Mouse (Mus musculus) natural killer cell, adult 2 months (primary cell): Measurements from ENCODE around the gene Timp2.
"Not testable (repeated sequence)": the region's sequence is repeated elsewhere in the genome, so short reads cannot be mapped to it uniquely, and the experiment has no call there.

Experiments used
- DNase-seq, 2 experiments: peaks; one replicate each; pipeline ENCODE4 v3.0.0; 2022; ENCODE audit warnings: low spot score in 2 of 2

Timp2 gene

GRCm38 (mm10) chr11:118337491-118338168 lies 17.9 kb downstream of the Timp2 start:
- peak; percentile 68 to 78 for DNase-seq

- no peak for DNase-seq
Measured at GRCm38 (mm10) chr11:118333431-118333830, 22.1 kb downstream of the Timp2 start.

DNA sequence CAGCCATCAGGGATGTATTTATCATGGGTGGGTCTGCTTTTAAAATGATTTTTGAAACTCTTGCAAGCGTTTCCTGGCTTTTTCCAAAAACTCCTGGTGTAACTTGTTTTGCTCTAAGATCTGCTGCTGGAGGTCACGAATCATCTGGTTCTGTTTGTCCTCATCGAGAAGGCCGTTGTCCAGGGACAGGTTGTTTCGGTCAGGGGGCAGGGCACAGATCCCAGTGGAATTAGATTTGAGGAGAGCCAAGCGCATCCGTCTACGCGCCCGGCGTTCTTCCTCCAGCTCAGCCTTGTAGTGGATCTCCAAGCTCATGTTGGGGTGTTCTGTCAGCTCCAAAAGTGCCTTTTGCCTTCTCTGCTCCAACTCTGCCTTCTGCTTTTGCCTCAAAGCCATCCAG lies 23.2 kb downstream of the Timp2 start:
- DNase-seq: no peak

- DNase-seq: no peak
Measured at GRCm38 (mm10) chr11:118330777-118331176, 24.8 kb downstream of the Timp2 start.

DNA sequence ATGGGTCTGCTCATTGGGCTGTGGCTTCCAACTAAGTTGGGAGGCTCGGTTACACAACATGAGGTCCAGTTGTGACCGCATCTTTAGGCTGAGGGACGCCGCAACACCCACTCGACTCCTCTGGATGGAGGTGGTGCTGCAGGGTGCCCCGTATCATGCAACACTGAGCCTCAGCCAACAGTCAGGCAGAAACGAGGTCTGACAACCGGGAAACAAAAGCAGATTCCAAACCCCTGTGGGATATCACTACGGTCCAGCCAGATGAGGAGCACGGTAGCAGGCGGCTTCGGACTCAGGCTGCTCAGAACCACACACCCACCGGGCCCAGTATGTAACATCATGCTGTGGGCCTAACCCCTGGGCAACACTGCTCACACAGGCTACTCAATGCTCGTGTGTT lies 25.2 kb downstream of the Timp2 start:
- DNase-seq: no peak

DNA sequence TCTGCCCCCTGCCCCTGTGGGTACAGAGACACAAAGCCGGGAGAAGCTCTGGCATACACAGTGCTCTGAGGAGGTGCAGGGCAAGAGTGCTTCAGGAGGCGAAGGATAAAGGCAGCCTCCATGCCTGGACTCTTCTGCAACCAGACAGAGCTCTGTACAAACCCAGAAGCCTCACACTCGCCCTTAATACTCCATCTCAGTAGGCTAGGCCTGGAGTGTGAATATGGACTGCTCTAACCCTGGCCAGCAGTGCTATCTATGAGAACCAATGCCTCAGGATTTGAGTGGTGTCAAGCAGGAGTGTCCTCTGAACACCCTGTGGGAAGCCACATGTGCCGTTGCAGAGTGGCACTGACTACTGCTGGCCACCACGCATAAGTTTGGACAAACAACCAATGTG lies 26.6 kb downstream of the Timp2 start:
- DNase-seq: no peak

DNA sequence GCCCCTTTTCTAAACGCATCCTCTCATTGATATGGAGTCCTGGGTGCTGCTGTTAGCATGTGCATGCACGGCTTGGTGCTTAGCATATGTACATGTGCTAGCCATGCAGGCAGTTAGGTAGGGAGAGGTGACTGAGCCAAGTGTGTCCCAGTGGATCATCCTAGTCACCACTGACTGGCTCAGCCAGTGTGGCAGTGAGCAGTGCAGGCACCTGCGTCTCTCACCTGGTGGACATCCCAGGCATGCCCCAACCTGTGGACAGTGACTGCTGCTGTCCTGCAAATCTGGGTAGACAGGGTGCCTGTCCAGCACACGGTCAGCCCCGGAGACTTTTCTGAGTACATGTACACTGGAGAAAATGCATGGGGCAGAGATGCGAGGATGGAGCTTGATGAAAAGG lies 27.0 kb downstream of the Timp2 start:
- DNase-seq: no peak

DNA sequence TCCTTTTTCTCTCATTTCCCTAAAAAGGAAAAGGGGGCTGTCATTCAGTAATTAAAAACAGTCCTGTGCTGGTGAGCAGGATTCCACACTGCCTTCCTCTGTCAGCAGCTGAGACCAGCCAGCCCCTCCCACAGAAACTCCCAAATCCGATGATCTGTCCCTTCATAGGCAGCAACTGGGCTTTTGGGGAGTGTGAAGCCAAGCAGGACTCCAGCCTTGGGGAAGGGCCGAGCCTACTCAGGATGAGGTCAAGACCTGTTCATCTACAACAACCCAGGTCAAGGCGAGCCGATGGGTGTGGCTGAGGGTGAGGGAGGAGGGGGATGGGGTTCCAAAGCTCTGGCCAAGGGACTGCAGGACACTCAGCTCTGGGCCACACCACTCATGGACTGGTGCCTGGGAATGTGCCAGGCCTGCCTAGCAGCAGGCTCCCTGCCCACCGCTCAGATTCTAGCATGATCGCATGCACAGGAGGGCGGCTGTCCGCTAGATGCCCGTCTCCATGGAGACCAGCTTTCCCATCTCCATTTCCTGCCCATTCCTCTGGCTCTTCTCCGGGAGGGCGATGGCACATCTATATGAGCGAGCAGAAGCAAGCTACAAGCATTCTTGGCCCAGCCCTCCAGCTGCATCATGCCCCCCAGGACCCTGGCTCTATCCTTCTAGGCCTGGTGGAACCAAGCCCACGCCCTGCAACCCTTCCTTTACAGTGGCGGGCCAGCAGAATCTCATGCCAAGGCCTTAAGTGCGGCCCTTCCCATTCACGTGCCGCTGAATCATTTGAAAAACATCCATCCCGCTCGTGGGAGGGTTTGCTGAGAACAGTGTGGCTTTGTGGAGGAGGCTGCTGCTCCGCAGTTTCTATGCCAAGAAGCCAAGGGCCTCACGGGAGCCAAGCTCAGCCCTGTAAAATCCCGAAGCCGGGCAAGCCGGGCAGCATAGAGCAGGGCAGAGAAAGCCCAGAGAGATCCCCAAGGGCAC lies 28.3 kb downstream of the Timp2 start:
- no peak for DNase-seq

GRCm38 (mm10) chr11:118326491-118326890 lies 29.0 kb downstream of the Timp2 start:
- DNase-seq: no peak

DNA sequence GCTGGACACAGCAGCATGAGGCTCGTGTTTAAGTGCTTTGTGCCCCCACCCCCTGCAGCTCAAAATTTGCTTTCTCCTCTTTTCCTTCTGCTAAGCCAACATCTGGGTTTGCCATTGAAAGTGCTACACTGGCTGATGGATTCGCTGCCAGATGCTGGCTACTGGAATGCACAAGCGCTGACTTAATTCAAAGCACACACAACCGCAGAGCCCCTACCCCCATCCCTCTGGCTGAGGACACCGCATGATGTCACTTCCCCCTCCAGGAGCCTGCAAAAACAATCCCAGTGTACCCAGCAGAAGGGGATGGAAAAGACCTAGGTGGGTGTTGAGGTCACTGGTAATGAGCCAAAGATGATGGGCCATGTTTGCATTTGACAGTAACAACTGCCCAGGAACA lies 31.0 kb downstream of the Timp2 start:
- DNase-seq: no peak

DNA sequence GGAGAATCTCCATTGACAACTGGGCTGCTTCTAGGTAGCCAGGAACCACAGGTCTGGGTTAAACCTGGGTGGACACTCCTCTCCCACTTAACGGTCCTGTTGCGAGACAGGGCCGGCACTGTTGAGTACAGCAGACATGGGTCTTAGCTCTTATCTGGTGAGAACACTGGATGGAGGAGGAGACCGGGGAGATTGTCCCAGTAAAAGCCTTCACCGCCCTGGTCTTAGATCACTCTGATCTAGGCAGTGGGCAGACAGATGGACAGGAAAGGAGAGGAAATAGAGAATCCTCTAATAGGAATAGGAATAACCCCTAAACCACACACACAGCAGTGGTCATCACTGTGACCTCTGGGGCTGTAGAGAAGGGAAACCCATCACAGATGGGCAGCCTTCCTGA lies 31.6 kb downstream of the Timp2 start:
- DNase-seq: no peak

DNA sequence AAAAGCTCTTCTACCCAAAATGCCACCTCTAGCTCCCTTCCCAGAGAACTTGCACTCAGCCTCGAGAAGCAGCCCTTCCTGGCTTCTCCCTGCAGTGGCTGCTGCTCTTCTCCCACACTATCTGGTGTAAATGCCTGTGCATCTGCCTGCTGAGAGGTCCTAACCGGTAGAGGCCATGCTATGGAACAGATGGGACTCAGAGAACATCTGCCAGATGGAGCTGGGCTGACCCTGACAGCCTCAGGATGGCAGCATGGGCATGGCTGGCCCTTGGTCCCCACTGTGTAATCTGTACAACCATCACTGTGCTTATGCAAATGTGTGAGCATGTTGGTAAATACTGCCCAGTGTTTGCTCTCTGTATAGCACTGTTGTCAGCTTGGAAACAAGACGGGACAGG lies 32.9 kb downstream of the Timp2 start:
- no peak for DNase-seq

DNA sequence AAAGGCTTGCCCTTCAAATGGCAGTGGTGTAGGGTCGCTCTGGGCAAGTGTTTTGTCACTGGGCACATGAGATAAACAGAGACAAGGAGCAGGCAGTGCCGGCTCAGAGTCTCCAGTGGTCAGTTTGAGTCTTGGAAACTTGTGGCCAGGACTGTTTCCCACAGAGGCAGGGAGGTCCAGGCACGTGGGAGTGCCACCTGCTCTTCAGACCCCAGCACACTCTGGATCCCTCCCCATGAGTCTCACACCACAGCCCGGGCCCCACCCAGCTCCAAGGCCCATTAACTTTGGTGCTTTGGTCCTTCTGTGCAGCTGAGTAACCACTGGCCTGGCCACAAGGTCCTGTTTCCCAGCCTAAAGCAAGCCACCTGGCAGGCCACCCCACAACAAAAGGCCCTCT lies 33.6 kb downstream of the Timp2 start:
- no peak for DNase-seq

GRCm38 (mm10) chr11:118321500-118321899 lies 34.0 kb downstream of the Timp2 start:
- no peak for DNase-seq

GRCm38 (mm10) chr11:118318678-118319077 lies 36.9 kb downstream of the Timp2 start:
- peak; percentile 58 to 60 for DNase-seq

DNA sequence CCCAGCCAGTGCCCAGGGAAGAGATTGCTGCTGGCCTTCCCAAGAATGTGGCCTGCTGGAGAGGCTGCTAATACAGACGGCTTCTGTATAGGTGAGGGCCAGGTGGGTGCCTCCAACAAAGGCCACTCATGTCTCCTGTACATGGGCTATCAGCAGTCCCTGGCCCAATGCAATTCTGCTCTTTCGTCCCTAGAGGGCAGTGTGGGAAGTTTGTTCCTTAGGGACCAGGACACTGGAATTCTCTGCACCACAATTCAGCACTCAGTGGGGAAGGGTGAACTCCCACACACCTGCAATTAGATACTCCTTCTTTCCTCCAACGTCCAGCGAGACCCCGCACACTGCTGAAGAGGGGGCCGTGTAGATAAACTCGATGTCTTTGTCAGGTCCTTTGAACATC lies 38.4 kb downstream of the Timp2 start:
- DNase-seq: peak; percentile 27 to 40

- DNase-seq: no peak
Measured at GRCm38 (mm10) chr11:118316231-118316806, 39.2 kb downstream of the Timp2 start.

- DNase-seq: no peak
Measured at GRCm38 (mm10) chr11:118312132-118312723, 43.3 kb downstream of the Timp2 start.

DNA sequence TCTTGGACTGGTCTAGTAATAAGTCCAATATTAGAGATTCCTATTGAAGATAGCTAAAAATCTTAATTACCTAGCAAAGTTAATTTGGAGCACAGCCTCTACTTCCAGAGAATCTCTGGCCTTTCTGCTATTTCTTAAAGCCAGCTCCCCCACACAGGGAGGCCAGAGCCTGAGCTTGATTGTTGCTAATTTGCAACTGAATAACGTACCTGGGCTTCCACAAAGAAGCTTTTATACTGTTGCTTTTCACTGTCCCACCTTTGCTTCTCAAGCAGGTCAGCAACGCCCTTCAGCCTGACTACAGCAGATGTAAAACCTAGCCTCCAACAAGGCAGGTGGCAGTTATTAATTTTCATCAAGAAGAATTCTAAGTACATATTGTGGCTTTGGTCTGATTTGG lies 47.6 kb downstream of the Timp2 start:
- not testable (repeated sequence) for DNase-seq

DNA sequence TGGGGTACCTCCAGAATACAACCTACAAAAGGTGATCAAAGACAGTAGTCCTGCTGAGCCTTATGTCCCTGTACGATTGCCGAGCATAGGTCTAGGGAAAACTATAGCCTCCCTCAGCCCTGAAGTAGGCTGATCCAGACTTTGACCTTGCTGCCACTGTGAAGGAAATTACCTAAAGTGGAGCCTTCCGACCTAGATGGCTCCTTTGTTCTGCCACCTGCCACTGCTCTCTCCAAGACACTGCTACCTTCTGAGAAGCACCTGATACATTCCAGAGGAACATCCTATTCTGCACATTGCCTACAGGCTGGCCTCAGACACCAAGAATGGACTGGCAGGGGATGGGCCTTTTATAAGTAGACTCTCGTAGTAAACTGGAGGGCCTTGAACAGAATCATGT lies 51.6 kb downstream of the Timp2 start:
- DNase-seq: not testable (repeated sequence)

DNA sequence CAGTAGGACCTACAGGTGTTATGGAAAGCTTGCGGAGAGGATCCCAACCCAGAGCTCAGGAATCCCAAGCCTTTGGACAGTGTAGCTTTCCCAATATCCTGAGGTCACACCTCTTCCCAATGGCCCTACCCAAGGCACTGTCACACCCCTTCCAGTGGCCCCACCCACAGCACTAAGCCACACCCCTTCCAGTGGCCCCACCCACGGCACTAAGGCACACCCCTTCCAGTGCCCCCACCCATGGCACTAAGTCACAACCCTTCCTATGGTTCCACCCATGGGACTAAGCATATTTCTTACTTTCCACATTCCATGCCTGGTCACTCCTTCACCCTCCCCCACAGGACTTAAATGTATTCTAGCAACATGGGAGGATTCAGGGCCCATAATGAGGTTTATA lies 56.7 kb downstream of the Timp2 start:
- DNase-seq: no peak

GRCm38 (mm10) chr11:118297967-118298366 lies 57.6 kb downstream of the Timp2 start:
- peak in 1 of 2 experiments; percentile 19 for DNase-seq
